8 mouse cellular contexts compared by ENCODE assay signal in the genomic region with DNA sequence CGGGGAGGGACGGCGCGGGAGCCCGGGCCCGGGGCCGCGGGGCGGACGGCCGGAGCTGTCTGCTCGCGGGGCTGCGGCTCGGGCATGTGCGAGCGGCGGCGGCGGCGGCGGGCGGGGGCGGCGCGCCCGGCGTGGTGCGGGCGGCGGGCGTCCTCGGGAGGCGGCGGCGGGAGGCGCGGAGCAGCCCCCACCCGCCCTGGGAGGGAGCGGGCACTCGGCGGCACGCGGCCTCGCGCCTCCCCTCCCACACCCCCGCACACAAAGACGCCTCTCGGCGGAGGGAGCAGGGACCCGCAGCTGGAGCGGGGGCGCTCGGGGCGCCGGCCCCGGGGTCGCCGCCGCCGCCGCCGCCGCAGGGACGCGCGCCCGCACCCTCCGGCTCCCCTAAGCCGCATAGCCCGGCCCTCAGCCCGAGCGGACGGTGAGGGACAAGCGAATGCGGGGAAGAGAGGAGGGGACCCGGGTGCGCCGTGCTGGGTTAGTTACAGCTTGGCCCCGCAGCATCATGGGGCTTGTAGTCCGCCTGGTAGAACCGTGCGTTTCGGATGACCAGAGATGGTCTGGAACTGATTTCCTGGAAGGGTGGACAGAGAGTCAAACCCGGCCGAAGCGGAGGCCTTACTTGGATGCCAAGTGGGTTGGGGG. TPM values are rescaled to one million over a fixed set of nuclear protein-coding genes. Genes with fewer than 3 reads are reported as not detected.
DNase-seq lines count a peak whose midpoint lies in the region; ATAC-seq and TF ChIP-seq lines count a peak whose summit lies in the region.

A gene (minus strand): TSS at position 88 of the 645 bp plus-strand sequence.

- intact Hi-C loops in gastrocnemius, adult 2 months (cut with DNase I): no loop called here

- H3K36me3 ChIP-seq in limb, embryonic 10.5 days: no peaks in the 10 kb centered on the region
- H3K36me3 ChIP-seq in midbrain, embryonic 11.5 days (ENCODE audit: control insufficient read depth, insufficient read depth, low read length): no peaks in the 10 kb centered on the region
- H3K36me3 ChIP-seq in stomach, embryonic 15.5 days: no peaks in the 10 kb centered on the region

- H3K4me3 ChIP-seq in gastrocnemius, adult 2 months: peak within 1 kb of the TSS; percentile 93
- H3K4me3 ChIP-seq in limb, embryonic 10.5 days: peak within 1 kb of the TSS; percentile 98
- peak within 1 kb of the TSS; percentile 90 for H3K4me3 ChIP-seq in midbrain, embryonic 11.5 days (ENCODE audit: low read depth, low read length)
- H3K4me3 ChIP-seq in stomach, embryonic 15.5 days (replicated peaks): peak within 1 kb of the TSS; percentile 87

- peak; percentile 81 for DNase-seq in layer of hippocampus, adult 11-12 months (ENCODE audit: low spot score)
- no peak for DNase-seq in layer of hippocampus, adult 9-10 months (ENCODE audit: low spot score)
- peak; percentile 90 for DNase-seq in cerebellum, adult 9-11 months
- peak; percentile 85 for DNase-seq in gastrocnemius, adult 2 months
- DNase-seq in induced T-regulatory cell, adult 2 months (ENCODE audit: low read depth): peak; percentile 60
- DNase-seq in limb, embryonic 10.5 days (ENCODE audit: low spot score): peak; percentile 81
- DNase-seq in midbrain, embryonic 11.5 days (ENCODE audit: low spot score, missing footprints): peak; percentile 97

- H3K4me1 ChIP-seq in limb, embryonic 10.5 days: peaks cover 89% of the 10 kb centered on the region
- peaks cover 65% of the 10 kb centered on the region for H3K4me1 ChIP-seq in midbrain, embryonic 11.5 days (ENCODE audit: control insufficient read depth, insufficient read depth, low read length)
- peaks cover 60% of the 10 kb centered on the region for H3K4me1 ChIP-seq in stomach, embryonic 15.5 days

- 4% methylated on average over 74 of the region's 87 CpGs for WGBS in limb, embryonic 10.5 days
- WGBS in midbrain, embryonic 11.5 days: under 1% methylated on average over 60 of the region's 87 CpGs
- WGBS in stomach, embryonic 15.5 days: under 1% methylated on average over 50 of the region's 87 CpGs

- ATAC-seq in midbrain, embryonic 11.5 days (ENCODE audit: low FRiP score): peak; percentile 67
- no peak for ATAC-seq in stomach, embryonic 15.5 days (ENCODE audit: insufficient read depth, low FRiP score, low read depth)

- H3K27ac ChIP-seq in gastrocnemius, adult 2 months: peak within 1 kb of the TSS; percentile 97
- peak within 1 kb of the TSS; percentile 96 for H3K27ac ChIP-seq in limb, embryonic 10.5 days
- H3K27ac ChIP-seq in midbrain, embryonic 11.5 days (ENCODE audit: low read depth, low read length): peak within 1 kb of the TSS; percentile 57; the same call in 1 of the 2 replicates
- peak within 1 kb of the TSS; percentile 94 for H3K27ac ChIP-seq in stomach, embryonic 15.5 days

- TF ChIP-seq CTCF in gastrocnemius, adult 2 months (IDR thresholded peaks at IDR 0.05): no peak

- no peaks in the 10 kb centered on the region for H3K9me3 ChIP-seq in limb, embryonic 10.5 days (replicated peaks)
- H3K9me3 ChIP-seq in midbrain, embryonic 11.5 days (ENCODE audit: control insufficient read depth, low read length): no peaks in the 10 kb centered on the region
- no peaks in the 10 kb centered on the region for H3K9me3 ChIP-seq in stomach, embryonic 15.5 days

- H3K9ac ChIP-seq in midbrain, embryonic 11.5 days (ENCODE audit: low read length): peak within 1 kb of the TSS; percentile 96
- peak within 1 kb of the TSS; percentile 76 for H3K9ac ChIP-seq in stomach, embryonic 15.5 days

- peak within 1 kb of the TSS; percentile 90 for H3K4me2 ChIP-seq in midbrain, embryonic 11.5 days
- H3K4me2 ChIP-seq in stomach, embryonic 15.5 days: peak within 1 kb of the TSS; percentile 96

- no peaks in the 10 kb centered on the region for H3K27me3 ChIP-seq in limb, embryonic 10.5 days (ENCODE audit: low read depth, poor library complexity, severe bottlenecking)
- H3K27me3 ChIP-seq in midbrain, embryonic 11.5 days (ENCODE audit: control insufficient read depth, insufficient read depth, low read length): no peaks in the 10 kb centered on the region
- H3K27me3 ChIP-seq in stomach, embryonic 15.5 days (replicated peaks): no peaks in the 10 kb centered on the region

RNA-seq across cellular contexts. Expression of the gene that starts here (rescaled TPM):
- total RNA-seq in gastrocnemius, adult 2 months (2021): 10 to 100 TPM in 1 of 2 experiments, 1 to 10 TPM in 1; 9.5 to 10.8 TPM
- 12.5 and 13.4 TPM in 2 replicates for polyA plus RNA-seq in limb, embryonic 10.5 days (2016; fragmentation: Nextera tagmentation; extraction: Ambion mirVana)
- polyA plus RNA-seq in midbrain, embryonic 11.5 days (2014; fragmentation: Nextera tagmentation; extraction: Ambion mirVana): 9.5 and 13.5 TPM in 2 replicates
- polyA plus RNA-seq in stomach, embryonic 15.5 days (2015; fragmentation: Nextera tagmentation; extraction: Ambion mirVana): 5.9 and 6.2 TPM in 2 replicates
